Mouse (Mus musculus): ENCODE measurements around the gene Tspan17. TPM values are rescaled to one million over a fixed set of nuclear protein-coding genes. Genes with fewer than 3 reads are reported as not detected.

Tspan17 gene
- polyA plus RNA-seq, 1 experiment from 2014 or later, result 17.7 TPM

GRCm38 (mm10) chr13:54752656-54753055 lies 36.5 kb upstream of the Tspan17 start:
- WGBS, result 59% methylated on average over 10 of the region's 10 CpGs
- Histone ChIP-seq H3K4me2 (ENCODE audit: low read depth, low read length) (no peak overlapping the region), H3K4me1 (ENCODE audit: control insufficient read depth, insufficient read depth, low read length) (0 out of 2 replicates have a peak, but pooled peaks cover 4% of the 10 kb centered on the region), H3K27me3 (ENCODE audit: control insufficient read depth, insufficient read depth, low read length) (peaks cover 28% of the 10 kb centered on the region), H3K9me3 (replicated peaks; ENCODE audit: control insufficient read depth, low read length) (no peaks in the 10 kb centered on the region), H3K36me3 (ENCODE audit: control insufficient read depth, insufficient read depth, low read length) (no peaks in the 10 kb centered on the region), H3K4me3 (replicated peaks; ENCODE audit: low read length) (no peak overlapping the region), H3K27ac (ENCODE audit: low read length) (no peak overlapping the region), H3K9ac (ENCODE audit: low read length) (no peak overlapping the region)
- ATAC-seq (ENCODE audit: insufficient read depth, low FRiP score), result no peak

GRCm38 (mm10) chr13:54753733-54754132 lies 35.4 kb upstream of the Tspan17 start:
- Histone ChIP-seq H3K9ac (ENCODE audit: low read length) (no peak overlapping the region), H3K4me2 (ENCODE audit: low read depth, low read length) (no peak overlapping the region), H3K4me1 (ENCODE audit: control insufficient read depth, insufficient read depth, low read length) (0 out of 2 replicates have a peak, but pooled peaks cover 4% of the 10 kb centered on the region), H3K27me3 (ENCODE audit: control insufficient read depth, insufficient read depth, low read length) (peaks cover 18% of the 10 kb centered on the region), H3K9me3 (replicated peaks; ENCODE audit: control insufficient read depth, low read length) (no peaks in the 10 kb centered on the region), H3K27ac (ENCODE audit: low read length) (no peak overlapping the region), H3K4me3 (replicated peaks; ENCODE audit: low read length) (no peak overlapping the region), H3K36me3 (ENCODE audit: control insufficient read depth, insufficient read depth, low read length) (no peaks in the 10 kb centered on the region)
- no peak for ATAC-seq (ENCODE audit: insufficient read depth, low FRiP score)
- 65% methylated on average over 6 of the region's 6 CpGs for WGBS

DNA sequence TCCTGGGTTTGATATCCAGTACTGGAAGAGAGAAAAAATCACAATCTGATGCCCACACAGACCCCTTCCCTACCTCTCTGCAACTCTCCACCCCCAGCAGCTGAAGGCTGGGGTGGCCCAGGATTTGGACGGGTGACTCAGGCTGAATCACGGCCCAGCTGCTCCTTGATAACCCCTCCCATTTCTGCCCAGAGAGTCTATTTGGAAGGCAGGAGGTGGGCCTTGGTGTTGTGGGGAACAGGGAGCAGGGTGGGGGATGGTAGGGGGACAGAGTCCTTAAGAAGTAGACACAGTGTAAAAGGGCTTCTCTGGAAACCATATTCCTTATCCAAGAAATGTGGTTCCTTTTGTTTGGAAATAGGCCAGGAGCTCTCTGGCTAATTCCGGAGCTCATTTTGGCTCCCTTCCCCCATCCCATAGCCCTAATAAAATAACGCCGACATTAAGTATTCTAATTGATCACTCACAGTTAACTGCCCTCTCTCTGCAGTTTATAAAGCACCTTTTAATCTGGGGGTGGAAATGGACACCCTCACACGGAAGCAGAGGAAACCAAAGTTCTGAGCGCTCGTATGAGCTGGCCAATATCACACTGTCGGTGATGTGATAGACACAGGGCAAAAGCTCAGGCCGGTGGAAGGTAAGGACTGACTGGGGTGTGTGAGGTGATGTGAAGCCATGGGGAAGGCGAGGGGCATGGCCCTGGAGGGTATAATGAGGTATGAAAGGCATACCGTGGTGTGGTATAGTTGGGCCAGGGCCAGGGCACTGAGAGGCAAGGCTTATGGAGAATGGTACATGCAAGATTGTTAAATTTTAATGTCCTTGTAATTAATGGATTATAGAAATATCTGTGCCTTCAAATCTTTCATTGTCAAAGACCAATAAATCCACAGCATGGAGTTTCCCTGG lies 34.8 kb upstream of the Tspan17 start:
- H3K27ac ChIP-seq (ENCODE audit: low read length), result no peak overlapping the region
- no peaks in the 10 kb centered on the region for H3K36me3 ChIP-seq (ENCODE audit: control insufficient read depth, insufficient read depth, low read length)
- 0 out of 2 replicates have a peak, but pooled peaks cover 4% of the 10 kb centered on the region for H3K4me1 ChIP-seq (ENCODE audit: control insufficient read depth, insufficient read depth, low read length)
- WGBS, result 39% methylated on average over 12 of the region's 12 CpGs
- H3K4me2 ChIP-seq (ENCODE audit: low read depth, low read length), result no peak overlapping the region
- H3K9me3 ChIP-seq (replicated peaks; ENCODE audit: control insufficient read depth, low read length), result no peaks in the 10 kb centered on the region
- H3K27me3 ChIP-seq (ENCODE audit: control insufficient read depth, insufficient read depth, low read length), result peaks cover 22% of the 10 kb centered on the region
- ATAC-seq (ENCODE audit: insufficient read depth, low FRiP score), result no peak
- no peak overlapping the region for H3K4me3 ChIP-seq (replicated peaks; ENCODE audit: low read length)
- H3K9ac ChIP-seq (ENCODE audit: low read length), result no peak overlapping the region

GRCm38 (mm10) chr13:54755201-54755830 lies 33.9 kb upstream of the Tspan17 start:
- Histone ChIP-seq H3K4me1 (ENCODE audit: control insufficient read depth, insufficient read depth, low read length) (no peaks in the 10 kb centered on the region), H3K27me3 (ENCODE audit: control insufficient read depth, insufficient read depth, low read length) (peaks cover 18% of the 10 kb centered on the region), H3K4me3 (replicated peaks; ENCODE audit: low read length) (no peak overlapping the region), H3K9ac (ENCODE audit: low read length) (no peak overlapping the region), H3K27ac (ENCODE audit: low read length) (no peak overlapping the region), H3K9me3 (replicated peaks; ENCODE audit: control insufficient read depth, low read length) (no peaks in the 10 kb centered on the region), H3K36me3 (ENCODE audit: control insufficient read depth, insufficient read depth, low read length) (no peaks in the 10 kb centered on the region), H3K4me2 (ENCODE audit: low read depth, low read length) (no peak overlapping the region)
- 28% methylated on average over 9 of the region's 9 CpGs for WGBS
- no peak for ATAC-seq (ENCODE audit: insufficient read depth, low FRiP score)

DNA sequence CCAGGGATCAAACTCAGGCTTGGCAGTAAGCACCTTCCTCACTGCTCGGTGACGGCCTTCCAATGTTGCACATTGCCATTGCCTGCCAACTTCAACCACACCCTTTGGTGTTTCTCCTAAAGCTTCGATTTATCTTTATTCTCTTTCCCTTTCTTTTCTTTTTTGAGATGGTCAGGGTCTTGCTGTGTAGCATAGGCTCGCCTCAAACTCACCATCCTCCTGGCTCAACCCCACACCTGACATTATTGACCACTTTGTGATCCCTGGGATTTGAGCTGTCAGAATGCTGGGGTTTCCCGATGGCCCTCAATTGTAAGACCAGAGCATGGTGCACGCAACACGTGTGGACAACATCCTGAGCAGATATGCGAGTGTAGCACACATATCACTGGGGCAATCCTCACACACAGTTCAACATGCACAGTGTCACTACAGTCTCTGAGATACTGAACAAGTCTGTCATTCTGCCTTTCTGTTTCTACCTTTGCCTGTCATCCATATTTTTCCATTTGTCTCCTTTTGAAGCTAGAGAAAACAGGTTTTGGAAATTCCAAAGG lies 32.9 kb upstream of the Tspan17 start:
- Histone ChIP-seq H3K9me3 (replicated peaks; ENCODE audit: control insufficient read depth, low read length) (no peaks in the 10 kb centered on the region), H3K27ac (ENCODE audit: low read length) (no peak overlapping the region), H3K4me1 (ENCODE audit: control insufficient read depth, insufficient read depth, low read length) (no peaks in the 10 kb centered on the region), H3K9ac (ENCODE audit: low read length) (no peak overlapping the region), H3K4me2 (ENCODE audit: low read depth, low read length) (no peak overlapping the region), H3K36me3 (ENCODE audit: control insufficient read depth, insufficient read depth, low read length) (no peaks in the 10 kb centered on the region), H3K27me3 (ENCODE audit: control insufficient read depth, insufficient read depth, low read length) (peaks cover 15% of the 10 kb centered on the region), H3K4me3 (replicated peaks; ENCODE audit: low read length) (no peak overlapping the region)
- no peak for ATAC-seq (ENCODE audit: insufficient read depth, low FRiP score)
- 84% methylated on average over 8 of the region's 8 CpGs for WGBS

- Histone ChIP-seq H3K4me1 (ENCODE audit: control insufficient read depth, insufficient read depth, low read length) (no peaks in the 10 kb centered on the region), H3K9ac (ENCODE audit: low read length) (no peak overlapping the region), H3K27ac (ENCODE audit: low read length) (no peak overlapping the region), H3K36me3 (ENCODE audit: control insufficient read depth, insufficient read depth, low read length) (no peaks in the 10 kb centered on the region), H3K4me2 (ENCODE audit: low read depth, low read length) (peak overlapping the region; percentile 57), H3K4me3 (replicated peaks; ENCODE audit: low read length) (peak overlapping the region; percentile 42), H3K27me3 (ENCODE audit: control insufficient read depth, insufficient read depth, low read length) (peaks cover 15% of the 10 kb centered on the region), H3K9me3 (replicated peaks; ENCODE audit: control insufficient read depth, low read length) (no peaks in the 10 kb centered on the region)
- whole genome bisulfite sequencing, result 50% methylated on average over 10 of the region's 10 CpGs
- ATAC-seq (ENCODE audit: insufficient read depth, low FRiP score), result no peak
These were observed 31.9 kb upstream of the Tspan17 start for GRCm38 (mm10) chr13:54757093-54757830.

DNA sequence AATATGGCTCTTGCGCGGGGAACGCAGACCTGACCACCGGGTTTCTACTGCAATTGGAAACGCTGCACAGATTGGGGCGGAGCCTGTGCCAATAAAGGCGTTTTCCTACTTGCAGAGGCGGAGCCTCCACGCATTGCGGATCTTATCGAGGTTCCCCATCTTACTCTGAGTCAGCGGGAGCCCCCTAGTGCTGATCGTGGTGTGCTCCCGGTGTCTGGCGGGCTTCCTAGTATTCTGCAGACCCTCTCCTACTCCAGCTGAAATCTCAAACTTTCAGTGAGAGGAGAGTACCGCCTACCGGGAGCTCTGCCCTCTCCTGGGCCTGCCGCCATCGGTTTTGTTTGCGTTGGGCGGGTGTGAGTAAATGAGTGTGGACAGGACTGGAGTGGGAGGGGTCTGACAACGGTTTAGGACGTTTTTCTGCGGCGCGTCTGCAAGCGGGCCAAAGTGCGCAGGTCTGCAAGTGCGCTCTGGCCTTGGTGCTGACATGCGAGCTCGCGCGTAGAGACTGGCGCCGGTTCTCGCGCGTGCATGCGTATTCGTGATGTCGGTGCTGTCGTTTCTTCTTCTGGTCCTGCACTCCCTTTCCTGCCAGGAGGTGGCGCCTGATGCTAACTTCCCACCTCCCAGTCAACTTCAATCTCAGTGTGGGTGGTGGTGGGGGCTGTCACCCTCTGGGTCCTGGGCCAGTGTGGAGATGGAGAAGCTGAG lies 31.0 kb upstream of the Tspan17 start:
- Histone ChIP-seq H3K27me3 (ENCODE audit: control insufficient read depth, insufficient read depth, low read length) (peaks cover 19% of the 10 kb centered on the region), H3K9me3 (replicated peaks; ENCODE audit: control insufficient read depth, low read length) (no peaks in the 10 kb centered on the region), H3K9ac (ENCODE audit: low read length) (no peak overlapping the region), H3K4me3 (replicated peaks; ENCODE audit: low read length) (peak overlapping the region; percentile 42), H3K4me2 (ENCODE audit: low read depth, low read length) (peak overlapping the region; percentile 57), H3K4me1 (ENCODE audit: control insufficient read depth, insufficient read depth, low read length) (no peaks in the 10 kb centered on the region), H3K27ac (ENCODE audit: low read length) (no peak overlapping the region), H3K36me3 (ENCODE audit: control insufficient read depth, insufficient read depth, low read length) (no peaks in the 10 kb centered on the region)
- WGBS, result under 1% methylated on average over 43 of the region's 43 CpGs
- peak; percentile 86 for ATAC-seq (ENCODE audit: insufficient read depth, low FRiP score)

DNA sequence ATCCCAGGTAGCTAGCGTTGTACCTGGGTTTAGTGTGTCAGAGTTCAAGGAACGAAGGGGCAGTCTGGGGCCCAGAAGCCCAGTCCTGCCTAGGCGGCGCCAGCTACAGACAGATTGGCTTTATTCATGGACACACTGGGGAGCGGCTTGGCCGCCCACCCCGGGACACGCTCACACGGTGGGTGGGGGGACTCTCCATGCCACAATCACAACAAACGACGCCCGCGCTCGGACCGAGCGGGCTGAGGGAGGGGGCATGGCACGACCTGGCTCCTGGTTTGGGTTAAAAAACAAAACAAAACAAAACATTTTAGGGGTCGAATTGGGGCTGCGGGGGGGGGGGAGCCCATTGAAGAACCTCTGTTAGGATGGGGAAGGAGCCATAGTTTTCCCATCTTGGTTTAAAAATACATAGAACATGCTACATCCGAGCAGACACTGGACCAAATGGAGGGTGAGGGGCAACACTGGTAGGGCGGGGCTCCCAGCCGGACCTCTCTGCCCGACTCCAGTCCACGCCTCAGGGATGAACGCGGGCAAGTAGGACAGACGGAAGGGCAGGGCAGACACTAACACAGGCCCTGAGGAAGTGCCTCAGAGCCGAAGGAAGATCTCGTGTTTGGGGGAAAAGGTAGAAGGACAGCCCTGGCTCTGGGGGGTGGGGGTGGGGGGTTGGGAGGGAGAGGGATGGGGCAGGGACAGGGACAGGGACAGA lies 30.3 kb upstream of the Tspan17 start:
- WGBS, result 4% methylated on average over 29 of the region's 29 CpGs
- Histone ChIP-seq H3K9me3 (replicated peaks; ENCODE audit: control insufficient read depth, low read length) (no peaks in the 10 kb centered on the region), H3K9ac (ENCODE audit: low read length) (no peak overlapping the region), H3K4me2 (ENCODE audit: low read depth, low read length) (peak overlapping the region; percentile 57), H3K4me1 (ENCODE audit: control insufficient read depth, insufficient read depth, low read length) (no peaks in the 10 kb centered on the region), H3K27me3 (ENCODE audit: control insufficient read depth, insufficient read depth, low read length) (peaks cover 26% of the 10 kb centered on the region), H3K4me3 (replicated peaks; ENCODE audit: low read length) (no peak overlapping the region), H3K36me3 (ENCODE audit: control insufficient read depth, insufficient read depth, low read length) (no peaks in the 10 kb centered on the region), H3K27ac (ENCODE audit: low read length) (no peak overlapping the region)
- ATAC-seq (ENCODE audit: insufficient read depth, low FRiP score), result peak; percentile 16; the same call in 1 of the 2 replicates

Data from stomach, embryonic 16.5 days (tissue).